Mouse (Mus musculus) erythroblast, adult 5-6 weeks (primary cell): ENCODE data around the gene Dcun1d3. TPM values are rescaled to one million over a fixed set of nuclear protein-coding genes. Genes with fewer than 3 reads are reported as not detected.

ENCODE experiments used
- ATAC-seq: replicated peaks from 2 replicates; pipeline ENCODE4 v1.8.0; 2016; ENCODE audit warnings: moderate number of reproducible peaks, mild to moderate bottlenecking, moderate TSS enrichment, inconsistent platforms; ENCODE audit not compliant: poor library complexity, low FRiP score, severe bottlenecking
- total RNA-seq, 2 experiments: library from RNA; stranded (forward) in 1 of 2; stranded (reverse) in 1 of 2; fragments of 150-400 nt in 1 of 2; fragments of 200-764, 138-1000 nt in 1 of 2; gene quantifications; 2 replicates each; pipeline versions ENCODE4 v1.2.3 to v1.2.4; 2015 to 2017; ENCODE audit warnings: low replicate concordance in 2 of 2

Gene Dcun1d3
- total RNA-seq, 2 experiments from 2014 or later = 1.7 to 2.3 TPM

DNA sequence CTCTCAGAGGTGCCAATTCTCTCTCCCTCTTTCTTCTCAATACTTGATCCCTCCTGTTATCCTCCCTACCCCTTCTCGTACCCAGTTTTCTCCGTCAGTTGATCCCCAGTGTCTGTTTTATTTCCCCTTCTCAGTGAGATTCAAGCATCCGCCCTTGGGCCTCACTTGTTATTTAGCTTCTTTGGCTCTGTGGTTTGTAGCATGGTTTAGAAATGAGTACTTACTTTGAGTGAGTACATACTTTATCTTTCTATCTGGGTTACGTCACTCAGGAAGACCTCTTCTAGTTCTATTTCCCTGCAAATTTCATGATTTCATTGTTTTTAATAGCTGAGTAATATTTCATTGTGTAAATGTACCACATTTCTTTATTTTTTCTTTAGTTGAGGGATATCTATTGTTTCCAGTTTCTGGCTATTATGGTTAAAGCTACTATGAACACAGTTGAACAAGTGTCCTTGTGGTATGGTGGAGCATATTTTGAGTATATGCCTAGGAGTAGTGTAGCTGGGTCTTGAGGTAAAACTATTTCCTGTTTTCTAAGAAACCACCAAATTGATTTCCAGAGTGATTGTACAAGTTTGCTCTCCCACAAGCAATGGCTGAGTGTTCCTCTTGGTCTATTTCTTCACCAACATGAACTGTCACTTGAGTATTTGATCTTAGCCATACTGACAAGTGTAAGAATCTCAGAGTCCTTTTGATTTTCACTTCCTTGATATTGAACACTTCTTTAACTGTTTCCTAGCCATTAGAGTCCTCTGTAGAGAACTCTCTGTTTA lies 59.9 kb downstream of the Dcun1d3 start:
- no peak for ATAC-seq

GRCm38 (mm10) chr7:119835371-119835770 lies 60.7 kb downstream of the Dcun1d3 start:
- no peak for ATAC-seq

DNA sequence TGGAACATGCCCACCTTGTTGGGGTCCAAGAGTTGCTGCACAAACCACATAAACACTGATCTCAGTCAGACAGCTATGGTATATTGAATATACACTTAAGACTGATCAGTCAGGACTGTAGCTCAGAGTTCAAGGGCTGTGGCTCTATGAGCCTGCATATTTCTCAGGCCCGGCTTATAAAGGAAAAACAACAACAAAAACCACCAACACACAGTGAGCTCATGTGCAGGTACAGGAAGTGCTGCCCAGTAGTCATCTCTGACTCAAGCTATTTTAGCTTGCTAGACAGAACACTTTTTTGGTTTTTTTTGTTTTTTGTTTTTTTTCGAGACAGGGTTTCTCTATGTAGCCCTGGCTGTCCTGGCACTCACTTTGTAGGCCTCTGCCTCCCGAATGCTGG lies 87.4 kb downstream of the Dcun1d3 start:
- ATAC-seq = no peak

- no peak for ATAC-seq
These were observed 88.7 kb downstream of the Dcun1d3 start for GRCm38 (mm10) chr7:119807396-119807795.

Other genes starting within 250 kb of the Dcun1d3 start
- not detected in 2 replicates for gene Acsm4, start 206.3 kb downstream of the Dcun1d3 start, total RNA-seq (2015; ENCODE audit: low replicate concordance)
- gene Acsm4, start 206.3 kb downstream of the Dcun1d3 start, total RNA-seq (2017; ENCODE audit: low replicate concordance) = not detected in 2 replicates
- gene Thumpd1, start 175.5 kb downstream of the Dcun1d3 start, total RNA-seq (2015; ENCODE audit: low replicate concordance) = 5.0 and 7.5 TPM in 2 replicates
- 8.6 and 9.9 TPM in 2 replicates for gene Thumpd1, start 175.5 kb downstream of the Dcun1d3 start, total RNA-seq (2017; ENCODE audit: low replicate concordance)
- gene Acsm3, start 135.4 kb downstream of the Dcun1d3 start, total RNA-seq (2015; ENCODE audit: low replicate concordance) = not detected in 2 replicates
- not detected in 2 replicates for gene Acsm3, start 135.4 kb downstream of the Dcun1d3 start, total RNA-seq (2017; ENCODE audit: low replicate concordance)
- gene Rexo5, start 102.3 kb downstream of the Dcun1d3 start, total RNA-seq (2015; ENCODE audit: low replicate concordance) = 4.2 and 21.7 TPM in 2 replicates
- gene Rexo5, start 102.3 kb downstream of the Dcun1d3 start, total RNA-seq (2017; ENCODE audit: low replicate concordance) = 7.4 and 18.1 TPM in 2 replicates
- gene Eri2, start 102.2 kb downstream of the Dcun1d3 start, total RNA-seq (2015; ENCODE audit: low replicate concordance) = 2.9 and 9.2 TPM in 2 replicates
- 3.2 and 8.4 TPM in 2 replicates for gene Eri2, start 102.2 kb downstream of the Dcun1d3 start, total RNA-seq (2017; ENCODE audit: low replicate concordance)
- gene Lyrm1, start 437 bp downstream of the Dcun1d3 start, total RNA-seq (2015; ENCODE audit: low replicate concordance) = not detected in 2 replicates
- 5.5 and 5.7 TPM in 2 replicates for gene Lyrm1, start 437 bp downstream of the Dcun1d3 start, total RNA-seq (2017; ENCODE audit: low replicate concordance)
- gene Dnah3, start 199.0 kb upstream of the Dcun1d3 start, total RNA-seq (2015; ENCODE audit: low replicate concordance) = not detected in 2 replicates
- not detected in 2 replicates for gene Dnah3, start 199.0 kb upstream of the Dcun1d3 start, total RNA-seq (2017; ENCODE audit: low replicate concordance)
- gene Tmem159, start 206.1 kb upstream of the Dcun1d3 start, total RNA-seq (2015; ENCODE audit: low replicate concordance) = 0.84 and 1.7 TPM in 2 replicates
- gene Tmem159, start 206.1 kb upstream of the Dcun1d3 start, total RNA-seq (2017; ENCODE audit: low replicate concordance) = 1.2 TPM in 1 of 2 replicates, not detected in the other
- gene Zp2, start 249.0 kb upstream of the Dcun1d3 start, total RNA-seq (2015; ENCODE audit: low replicate concordance) = not detected in 2 replicates
- not detected in 2 replicates for gene Zp2, start 249.0 kb upstream of the Dcun1d3 start, total RNA-seq (2017; ENCODE audit: low replicate concordance)